Mouse (Mus musculus): Measurements from ENCODE around the gene Itk. TPM values are rescaled to one million over a fixed set of nuclear protein-coding genes. Genes with fewer than 3 reads are reported as not detected.
A peak's percentile ranks its signal among the peaks of the same experiment; 100 is the strongest.

Itk gene
- total RNA-seq, 2 experiments from 2014 or later = 3.7 to 5.5 TPM

- no peak for ATAC-seq (ENCODE audit: poor library complexity, severe bottlenecking)
These were observed 5.8 kb upstream of the Itk start for GRCm38 (mm10) chr11:46395088-46395487.

DNA sequence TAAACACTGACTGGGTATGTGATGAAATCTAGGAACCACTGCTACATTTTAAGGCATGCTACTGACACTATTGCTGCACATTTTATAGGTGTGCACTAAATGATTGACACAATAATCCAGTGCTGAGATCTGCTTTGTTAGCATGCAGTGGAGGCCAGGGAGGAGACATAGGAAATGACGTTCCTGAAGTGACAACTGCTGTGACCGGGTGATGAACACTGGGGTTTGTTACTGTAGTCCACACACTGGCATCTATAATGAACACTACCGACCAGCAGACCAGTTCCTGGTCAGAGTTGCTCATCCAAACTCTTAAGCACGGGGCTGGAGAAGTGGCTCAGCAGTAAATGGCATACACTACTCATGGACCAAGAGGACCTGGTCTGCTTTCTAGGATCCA, 4.1 kb upstream of the Itk start:
- ATAC-seq (ENCODE audit: poor library complexity, severe bottlenecking) = no peak

GRCm38 (mm10) chr11:46392890-46393289, 3.6 kb upstream of the Itk start:
- 0 out of 2 replicates have a peak, but pooled peaks have one; percentile 18 for ATAC-seq (ENCODE audit: poor library complexity, severe bottlenecking)

GRCm38 (mm10) chr11:46390621-46391020, 1.3 kb upstream of the Itk start:
- no peak for ATAC-seq (ENCODE audit: poor library complexity, severe bottlenecking)

- no peak for ATAC-seq (ENCODE audit: poor library complexity, severe bottlenecking)
These were observed 877 bp downstream of the Itk start for GRCm38 (mm10) chr11:46388438-46388837.

- ATAC-seq (ENCODE audit: poor library complexity, severe bottlenecking) = no peak
These were observed 2.3 kb downstream of the Itk start for GRCm38 (mm10) chr11:46387061-46387460.

DNA sequence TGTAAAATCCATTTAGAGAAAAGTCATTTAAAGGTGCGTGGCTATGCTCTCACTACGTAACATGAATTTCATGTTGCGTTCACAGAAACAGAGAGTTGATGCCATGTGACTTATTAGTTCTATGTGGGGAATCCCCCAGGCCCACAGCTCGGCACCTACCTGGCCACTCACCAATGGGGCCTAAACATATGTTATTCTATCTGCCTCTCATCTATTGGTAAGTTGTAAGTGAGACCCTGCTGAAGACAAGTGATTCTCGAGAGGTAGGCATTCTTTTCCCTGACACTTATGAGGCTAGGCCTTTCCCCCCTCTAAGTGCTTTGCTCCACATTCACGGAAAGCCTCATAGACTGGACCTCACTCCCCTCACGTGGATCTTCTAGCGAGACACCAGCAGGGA, 2.8 kb downstream of the Itk start:
- no peak for ATAC-seq (ENCODE audit: poor library complexity, severe bottlenecking)

- 0 out of 2 replicates have a peak, but pooled peaks have one; percentile 0 for ATAC-seq (ENCODE audit: poor library complexity, severe bottlenecking)
These were observed 4.4 kb downstream of the Itk start for GRCm38 (mm10) chr11:46384925-46385324.

- no peak for ATAC-seq (ENCODE audit: poor library complexity, severe bottlenecking)
These were observed 6.8 kb downstream of the Itk start for GRCm38 (mm10) chr11:46382466-46382865.

GRCm38 (mm10) chr11:46380097-46380675, 9.1 kb downstream of the Itk start:
- ATAC-seq (ENCODE audit: poor library complexity, severe bottlenecking) = peak; percentile 68

DNA sequence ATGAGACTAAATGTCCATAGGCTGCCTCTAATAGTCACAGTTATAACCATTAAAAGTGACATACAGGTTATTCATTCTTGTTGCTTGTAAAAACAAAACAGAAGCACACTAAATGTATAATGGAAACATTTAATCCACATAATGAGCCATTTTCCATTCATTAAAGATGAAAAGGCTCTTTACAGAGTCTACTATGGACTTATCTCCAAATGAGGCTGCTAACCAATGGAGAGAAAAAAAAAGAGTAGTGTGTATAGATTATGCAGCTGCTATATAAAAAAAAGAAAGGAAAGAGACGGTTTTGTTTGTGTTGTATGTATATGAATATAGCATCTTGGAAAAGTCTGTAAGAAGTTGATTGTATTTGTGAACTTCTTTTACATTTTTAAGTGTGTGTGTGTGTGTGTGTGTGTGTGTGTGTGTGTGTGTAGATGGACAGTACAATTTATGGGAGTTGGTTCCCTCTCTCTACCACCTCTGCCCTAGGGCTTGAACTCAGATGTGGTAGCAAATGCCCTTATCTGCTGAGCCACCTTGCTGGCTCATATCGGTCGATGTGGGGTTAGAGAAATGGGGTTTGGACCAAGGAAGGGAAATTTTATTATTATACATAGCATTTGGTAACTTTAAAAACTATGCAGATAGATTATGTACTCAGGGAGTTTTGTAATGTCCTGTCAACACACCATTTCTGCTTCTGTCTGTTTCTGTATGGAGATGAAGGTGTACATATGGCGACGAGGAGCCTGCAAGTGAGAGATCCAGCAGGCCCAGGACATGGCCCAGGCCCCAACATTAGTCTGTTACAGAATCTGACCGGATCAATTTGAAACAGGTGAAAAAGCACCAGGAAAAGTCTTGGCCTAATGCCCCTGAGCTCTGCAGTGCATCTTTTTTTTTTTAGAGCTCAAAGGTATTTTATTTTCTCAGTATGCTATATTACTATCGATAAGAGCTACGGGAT, 11.2 kb downstream of the Itk start:
- ATAC-seq (ENCODE audit: poor library complexity, severe bottlenecking) = peak; percentile 22; the same call in 1 of the 2 replicates

DNA sequence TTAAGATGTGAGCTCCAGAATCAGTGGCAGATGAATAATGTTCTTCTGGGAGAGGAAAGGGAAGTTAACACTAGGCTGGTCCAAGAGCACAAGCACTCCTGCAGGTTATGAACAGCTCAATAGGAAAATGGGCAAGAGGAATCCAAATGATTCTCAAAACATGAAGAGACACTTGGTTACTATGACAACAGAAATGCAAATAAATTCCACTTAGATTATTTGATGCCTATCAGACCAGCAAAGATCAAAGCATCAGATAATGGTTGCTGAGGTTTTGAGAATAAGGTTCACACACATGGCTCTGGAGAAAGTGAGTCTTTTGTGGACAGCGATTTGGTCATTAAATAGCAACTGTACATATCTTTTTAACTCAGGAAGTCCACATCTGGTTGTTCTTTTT, 12.0 kb downstream of the Itk start:
- ATAC-seq (ENCODE audit: poor library complexity, severe bottlenecking) = no peak

- ATAC-seq (ENCODE audit: poor library complexity, severe bottlenecking) = no peak
These were observed 14.3 kb downstream of the Itk start for GRCm38 (mm10) chr11:46375015-46375414.

GRCm38 (mm10) chr11:46373071-46374030, 16.0 kb downstream of the Itk start:
- ATAC-seq (ENCODE audit: poor library complexity, severe bottlenecking) = peak; percentile 60; the same call in 1 of the 2 replicates

GRCm38 (mm10) chr11:46372331-46372953, 16.9 kb downstream of the Itk start:
- no peak for ATAC-seq (ENCODE audit: poor library complexity, severe bottlenecking)

DNA sequence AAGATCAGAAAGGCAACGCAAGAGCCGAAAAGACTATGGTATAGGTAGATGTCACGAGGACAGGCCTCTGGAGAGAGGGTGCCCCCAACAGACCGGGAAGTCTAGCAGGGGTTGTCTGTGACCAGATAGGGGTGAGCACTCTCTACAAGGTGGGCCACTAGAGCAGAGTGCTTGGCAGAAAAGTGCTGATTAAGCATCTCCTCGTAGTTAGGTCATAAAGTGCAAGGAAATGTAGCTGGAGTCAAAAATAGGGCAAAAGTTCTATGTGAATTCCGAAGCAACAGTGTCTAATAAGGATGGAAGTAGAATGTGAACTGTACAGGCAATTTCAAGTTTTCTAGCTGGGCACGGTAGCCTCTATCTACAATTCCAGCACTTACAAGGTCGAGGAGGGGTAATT, 18.1 kb downstream of the Itk start:
- no peak for ATAC-seq (ENCODE audit: poor library complexity, severe bottlenecking)

- no peak for ATAC-seq (ENCODE audit: poor library complexity, severe bottlenecking)
These were observed 18.9 kb downstream of the Itk start for GRCm38 (mm10) chr11:46370457-46370856.

GRCm38 (mm10) chr11:46366357-46366756, 23.0 kb downstream of the Itk start:
- peak; percentile 40 for ATAC-seq (ENCODE audit: poor library complexity, severe bottlenecking)

- ATAC-seq (ENCODE audit: poor library complexity, severe bottlenecking) = no peak
These were observed 23.6 kb downstream of the Itk start for GRCm38 (mm10) chr11:46365744-46366143.

DNA sequence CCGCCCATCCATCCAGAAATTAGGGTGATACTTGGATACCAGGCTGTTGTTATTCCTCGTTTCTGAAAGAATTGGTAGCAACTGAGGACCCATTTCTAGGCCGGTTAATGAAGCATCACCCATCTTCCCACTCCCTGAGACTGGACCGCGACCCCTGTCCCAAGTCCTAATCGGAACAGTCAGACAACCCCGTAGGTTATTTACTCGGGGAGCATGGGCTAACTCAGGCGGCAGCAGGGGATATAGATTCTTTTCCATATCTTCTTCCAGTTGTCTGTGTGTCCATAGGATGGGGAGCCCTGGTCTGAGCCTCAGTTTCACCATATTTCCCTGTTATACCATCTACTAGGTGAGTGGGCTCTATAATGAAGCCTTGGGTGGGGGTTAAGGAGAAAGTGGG, 25.5 kb downstream of the Itk start:
- no peak for ATAC-seq (ENCODE audit: poor library complexity, severe bottlenecking)

Measured in megakaryocyte, adult 5-6 weeks (primary cell).